Mouse (Mus musculus) small intestine, adult 2 months (tissue): ENCODE data around the gene Hal. TPM values are rescaled to one million over a fixed set of nuclear protein-coding genes. Genes with fewer than 3 reads are reported as not detected.

Source experiments
- H3K27ac ChIP-seq: fragments of 200-500 bp; 2 replicates; pipeline ENCODE4 v1.5.1; 2012; ENCODE audit warnings: low read depth, low read length, control low read depth, inconsistent platforms; ENCODE audit not compliant: insufficient read depth
- H3K27me3 ChIP-seq: fragments of 200-500 bp; 2 replicates; pipeline ENCODE4 v1.6.1; 2012; ENCODE audit warnings: mild to moderate bottlenecking, moderate library complexity, low read length, inconsistent platforms; ENCODE audit not compliant: control insufficient read depth, insufficient read depth
- H3K36me3 ChIP-seq: fragments of 200-500 bp; 2 replicates; pipeline ENCODE4 v1.6.1; 2012; ENCODE audit warnings: mild to moderate bottlenecking, low read length, control low read depth, inconsistent platforms; ENCODE audit not compliant: control insufficient read depth, insufficient read depth
- H3K4me1 ChIP-seq: fragments of 200-500 bp; 2 replicates; pipeline ENCODE4 v1.6.1; 2012; ENCODE audit warnings: low read length, inconsistent platforms, mixed read lengths; ENCODE audit not compliant: control insufficient read depth, insufficient read depth, insufficient read length
- H3K4me3 ChIP-seq: fragments of 200-500 bp; 2 replicates; pipeline ENCODE4 v1.5.1; 2012; ENCODE audit warnings: low read depth, mild to moderate bottlenecking, control low read depth, inconsistent platforms, low read length, moderate library complexity
- CTCF ChIP-seq: fragments of 200-500 bp; IDR thresholded peaks from 2 replicates; pipeline ENCODE4 v1.5.1; 2012; ENCODE audit warnings: low read depth, mild to moderate bottlenecking, control low read depth, inconsistent platforms, low read length, moderate library complexity, mixed read lengths; ENCODE audit not compliant: insufficient replicate concordance, insufficient read length; ENCODE audit errors: extremely low read depth
- POLR2A ChIP-seq: fragments of 200-500 bp; IDR thresholded peaks from 2 replicates; pipeline ENCODE4 v1.6.1; 2012; ENCODE audit warnings: low read depth, mild to moderate bottlenecking, control low read depth, inconsistent platforms, low read length, moderate library complexity
- WGBS: fragments of 180-500 bp; shearing (Covaris S2); methylation state at CpG from one replicate; pipeline ENCODE4 v1.1.7; 2018; 5-methylcytosine and 5-hydroxymethylcytosine counted together
- polyA plus RNA-seq: library from polyadenylated mRNA; depleted of rRNA; stranded (reverse); fragments of >200 nt; gene quantifications from 2 replicates; pipeline ENCODE4 v1.2.3, GENCODE M21; 2012; rRNA removed

The Hal gene
- polyA plus RNA-seq, 1 experiment = 2.8 TPM

- Histone ChIP-seq H3K27ac (no peak overlapping the region), H3K4me3 (no peak overlapping the region), H3K4me1 (no peaks in the 10 kb centered on the region), H3K36me3 (no peaks in the 10 kb centered on the region), H3K27me3 (no peaks in the 10 kb centered on the region; the same call in 1 of the 2 replicates)
- no peak for TF ChIP-seq CTCF
- TF ChIP-seq POLR2A = no peak
- WGBS = 45% methylated on average over 10 of the region's 10 CpGs
Observed at GRCm38 (mm10) chr10:93567066-93567465, 78.5 kb downstream of the Hal start.

GRCm38 (mm10) chr10:93567841-93568566, 79.4 kb downstream of the Hal start:
- WGBS = 85% methylated on average over 11 of the region's 11 CpGs

GRCm38 (mm10) chr10:93568671-93569070, 80.1 kb downstream of the Hal start:
- no peaks in the 10 kb centered on the region; the same call in 1 of the 2 replicates for H3K27me3 ChIP-seq
- no peaks in the 10 kb centered on the region for H3K36me3 ChIP-seq
- no peaks in the 10 kb centered on the region for H3K4me1 ChIP-seq
- no peak overlapping the region for H3K27ac ChIP-seq
- H3K4me3 ChIP-seq = no peak overlapping the region
- 81% methylated on average over 6 of the region's 6 CpGs for WGBS
- TF ChIP-seq POLR2A (no peak), CTCF (no peak)

More at GRCm38 (mm10) chr10:93567841-93568566, 79.4 kb downstream of the Hal start:
- Histone ChIP-seq H3K27ac (no peak overlapping the region), H3K27me3 (no peaks in the 10 kb centered on the region; the same call in 1 of the 2 replicates), H3K4me1 (no peaks in the 10 kb centered on the region), H3K4me3 (no peak overlapping the region), H3K36me3 (no peaks in the 10 kb centered on the region)
- TF ChIP-seq CTCF (no peak), POLR2A (no peak)

Other genes with a start within 250 kb of the Hal start
- 9.8 and 10.8 TPM in 2 replicates for gene Elk3, start 177.6 kb upstream of the Hal start, polyA plus RNA-seq
- gene Lta4h, start 35.4 kb upstream of the Hal start, polyA plus RNA-seq = 52.5 and 327 TPM in 2 replicates
- 0.05 and 0.24 TPM in 2 replicates for gene Amdhd1, start 51.3 kb downstream of the Hal start, polyA plus RNA-seq
- 0.05 TPM in 1 of 2 replicates, not detected in the other for gene Ccdc38, start 51.9 kb downstream of the Hal start, polyA plus RNA-seq
- gene Snrpf, start 100.9 kb downstream of the Hal start, polyA plus RNA-seq = 31.3 and 38.6 TPM in 2 replicates
- 3.9 and 5.8 TPM in 2 replicates for gene Ntn4, start 151.9 kb downstream of the Hal start, polyA plus RNA-seq